Mouse (Mus musculus) kidney, postnatal 0 days (tissue): Measurements from ENCODE around the gene Yars. TPM values are rescaled to one million over a fixed set of nuclear protein-coding genes. Genes with fewer than 3 reads are reported as not detected.

Experiments
- ATAC-seq: fragments of 200-750 bp; cut with Nextera tagmentation; replicated peaks from 2 replicates; pipeline ENCODE4 v1.8.0; 2017; ENCODE audit warnings: low read depth, moderate number of reproducible peaks, moderate TSS enrichment, moderate library complexity; ENCODE audit not compliant: low FRiP score
- DNase-seq: peaks from one replicate; pipeline ENCODE4 v3.0.0-alpha.2; 2016; ENCODE audit warnings: low spot score
- H3K27ac ChIP-seq: fragments of 300-500 bp; sonication (generic); 2 replicates; pipeline ENCODE4 v1.5.1; 2014; ENCODE audit warnings: mild to moderate bottlenecking
- H3K27me3 ChIP-seq: fragments of 300-500 bp; sonication (generic); 2 replicates; pipeline ENCODE4 v1.6.1; 2014; ENCODE audit warnings: low read length, mixed read lengths; ENCODE audit not compliant: insufficient read depth
- H3K36me3 ChIP-seq: fragments of 300-500 bp; sonication (generic); 2 replicates; pipeline ENCODE4 v1.6.1; 2014; ENCODE audit warnings: low read length, mixed read lengths; ENCODE audit not compliant: insufficient read depth
- H3K4me1 ChIP-seq: fragments of 300-500 bp; sonication (generic); replicated peaks from 2 replicates; pipeline ENCODE4 v1.6.1; 2014; ENCODE audit warnings: antibody characterized with exemption, low read length, mixed read lengths; ENCODE audit not compliant: insufficient read depth
- H3K4me2 ChIP-seq: fragments of 300-500 bp; sonication (generic); 2 replicates; pipeline ENCODE4 v1.6.1; 2014; ENCODE audit warnings: mild to moderate bottlenecking, low read length, moderate library complexity, mixed read lengths
- H3K4me3 ChIP-seq: fragments of 300-500 bp; sonication (generic); replicated peaks from 2 replicates; pipeline ENCODE4 v1.5.1; 2014; ENCODE audit warnings: low read depth, low read length
- H3K9ac ChIP-seq: fragments of 300-500 bp; sonication (generic); 2 replicates; pipeline ENCODE4 v1.6.1; 2014; ENCODE audit warnings: low read depth, low read length
- H3K9me3 ChIP-seq: fragments of 300-500 bp; sonication (generic); replicated peaks from 2 replicates; pipeline ENCODE4 v1.6.1; 2016; ENCODE audit warnings: low read length, inconsistent platforms, mixed read lengths
- CTCF ChIP-seq: IDR thresholded peaks from 2 replicates; pipeline ENCODE4 v1.5.1; 2016; ENCODE audit warnings: antibody characterized with exemption, low read depth, mild to moderate bottlenecking, moderate library complexity
- WGBS: fragments of 180-500 bp; shearing (Covaris S2); extraction: QIAGEN DNeasy Blood & Tissue Kit; methylation state at CpG from one replicate; pipeline ENCODE4 v1.1.7; 2014; 5-methylcytosine and 5-hydroxymethylcytosine counted together
- polyA plus RNA-seq: library from polyadenylated mRNA; unstranded; fragments of >200 nt; fragmentation: Nextera tagmentation; extraction: Ambion mirVana; gene quantifications from 2 replicates; pipeline ENCODE4 v1.2.1, GENCODE M21; 2015

Yars gene
- polyA plus RNA-seq: 48.9 and 55.9 TPM in 2 replicates

- DNase-seq (peak; percentile 98), ATAC-seq (peak; percentile 85)
- H3K4me1 ChIP-seq: peaks cover 22% of the 10 kb centered on the region
- peak within 1 kb of the TSS; percentile 77 for H3K9ac ChIP-seq
- peak; percentile 52 for TF ChIP-seq CTCF
- under 1% methylated on average over 58 of the region's 58 CpGs for WGBS
- H3K27ac ChIP-seq: peak within 1 kb of the TSS; percentile 90
- H3K36me3 ChIP-seq: peaks cover 3% of the 10 kb centered on the region; the same call in 1 of the 2 replicates
- H3K9me3 ChIP-seq: no peaks in the 10 kb centered on the region
- peak within 1 kb of the TSS; percentile 81 for H3K4me2 ChIP-seq
- H3K4me3 ChIP-seq: peak within 1 kb of the TSS; percentile 69
- H3K27me3 ChIP-seq: no peaks in the 10 kb centered on the region
Measured at GRCm38 (mm10) chr4:129189542-129190519, at the start of gene Yars, which contains the start of gene S100pbp. Gene Yars, plus strand, starts transcription at chr4:129189760. Gene S100pbp, minus strand, starts transcription at chr4:129189727.

GRCm38 (mm10) chr4:129140808-129141207, 48.8 kb upstream of the Yars start:
- Histone ChIP-seq H3K9me3 (no peaks in the 10 kb centered on the region), H3K36me3 (no peaks in the 10 kb centered on the region), H3K4me2 (no peak overlapping the region), H3K9ac (no peak overlapping the region), H3K4me3 (no peak overlapping the region), H3K27me3 (peaks cover 8% of the 10 kb centered on the region; the same call in 1 of the 2 replicates), H3K4me1 (0 out of 2 replicates have a peak, but pooled peaks cover 9% of the 10 kb centered on the region), H3K27ac (no peak overlapping the region)
- DNase-seq: no peak
- ATAC-seq: no peak
- WGBS: 57% methylated on average over 4 of the region's 4 CpGs
- TF ChIP-seq CTCF: no peak

GRCm38 (mm10) chr4:129141560-129142438, 47.8 kb upstream of the Yars start:
- Histone ChIP-seq H3K9ac (no peak overlapping the region), H3K9me3 (no peaks in the 10 kb centered on the region), H3K27ac (no peak overlapping the region), H3K4me1 (0 out of 2 replicates have a peak, but pooled peaks cover 4% of the 10 kb centered on the region), H3K36me3 (no peaks in the 10 kb centered on the region), H3K4me2 (no peak overlapping the region), H3K27me3 (peaks cover 4% of the 10 kb centered on the region; the same call in 1 of the 2 replicates), H3K4me3 (no peak overlapping the region)
- ATAC-seq (no peak), DNase-seq (no peak)
- 74% methylated on average over 17 of the region's 17 CpGs for WGBS
- TF ChIP-seq CTCF: no peak

GRCm38 (mm10) chr4:129142439-129143045, 47.0 kb upstream of the Yars start:
- DNase-seq (no peak), ATAC-seq (no peak)
- no peak for TF ChIP-seq CTCF
- no peaks in the 10 kb centered on the region for H3K4me1 ChIP-seq
- WGBS: 82% methylated on average over 11 of the region's 11 CpGs
- no peak overlapping the region for H3K4me2 ChIP-seq
- H3K9ac ChIP-seq: no peak overlapping the region
- peaks cover 4% of the 10 kb centered on the region; the same call in 1 of the 2 replicates for H3K27me3 ChIP-seq
- no peaks in the 10 kb centered on the region for H3K9me3 ChIP-seq
- no peak overlapping the region for H3K4me3 ChIP-seq
- H3K36me3 ChIP-seq: no peaks in the 10 kb centered on the region
- no peak overlapping the region for H3K27ac ChIP-seq

- no peak overlapping the region for H3K9ac ChIP-seq
Measured at GRCm38 (mm10) chr4:129143509-129143908, 46.1 kb upstream of the Yars start.

More at GRCm38 (mm10) chr4:129143509-129143908, 46.1 kb upstream of the Yars start:
- Histone ChIP-seq H3K4me3 (no peak overlapping the region), H3K4me1 (no peaks in the 10 kb centered on the region), H3K9me3 (no peaks in the 10 kb centered on the region), H3K27ac (no peak overlapping the region), H3K36me3 (no peaks in the 10 kb centered on the region), H3K27me3 (no peaks in the 10 kb centered on the region), H3K4me2 (no peak overlapping the region)
- no peak for TF ChIP-seq CTCF
- DNase-seq (no peak), ATAC-seq (no peak)
- WGBS: 83% methylated on average over 5 of the region's 5 CpGs
